Mouse (Mus musculus) cerebellum, adult 11-12 months (tissue): ENCODE measurements around the gene Olfr357.

Experiments
- DNase-seq: peaks from one replicate; pipeline ENCODE4 v3.0.0; 2022

Gene Olfr357

DNA sequence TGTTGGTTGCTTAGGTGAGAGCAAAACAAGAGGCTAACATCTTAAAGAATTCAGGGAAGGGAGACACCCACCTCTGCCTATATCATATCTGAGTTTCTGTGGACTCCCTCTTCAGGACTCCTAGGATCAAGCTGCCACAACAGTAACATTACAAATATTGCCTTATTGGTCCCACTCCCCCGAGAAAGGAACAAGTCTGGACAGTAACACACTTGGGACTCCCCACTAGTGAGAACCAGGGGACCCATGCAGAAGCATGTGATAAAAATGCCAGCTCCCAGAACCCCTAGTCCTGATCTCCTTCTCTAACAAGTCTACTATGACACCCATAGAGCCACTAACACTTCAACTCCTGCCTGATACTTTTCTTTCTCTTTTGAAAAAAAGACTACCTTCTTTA, at the start of gene Olfr357:
Gene Olfr357 (plus strand): TSS at position 301 of the 400 bp plus-strand sequence.
- no peak for DNase-seq

GRCm38 (mm10) chr2:36997030-36997429, 3.4 kb downstream of the Olfr357 start:
- DNase-seq, result peak; percentile 33

GRCm38 (mm10) chr2:37009235-37009634, 15.6 kb downstream of the Olfr357 start, which contains the start of gene Olfr358:
Olfr358 (minus strand) TSS chr2:37009335.
- DNase-seq, result no peak
